Mouse (Mus musculus): ENCODE measurements at regions not wholly inside any gene's neighbourhood (a gene's known extent, or its start where the extent isn't known, plus 50 kb on each side); places are given as distances from the start of the nearest gene placed in this dataset.

DNA sequence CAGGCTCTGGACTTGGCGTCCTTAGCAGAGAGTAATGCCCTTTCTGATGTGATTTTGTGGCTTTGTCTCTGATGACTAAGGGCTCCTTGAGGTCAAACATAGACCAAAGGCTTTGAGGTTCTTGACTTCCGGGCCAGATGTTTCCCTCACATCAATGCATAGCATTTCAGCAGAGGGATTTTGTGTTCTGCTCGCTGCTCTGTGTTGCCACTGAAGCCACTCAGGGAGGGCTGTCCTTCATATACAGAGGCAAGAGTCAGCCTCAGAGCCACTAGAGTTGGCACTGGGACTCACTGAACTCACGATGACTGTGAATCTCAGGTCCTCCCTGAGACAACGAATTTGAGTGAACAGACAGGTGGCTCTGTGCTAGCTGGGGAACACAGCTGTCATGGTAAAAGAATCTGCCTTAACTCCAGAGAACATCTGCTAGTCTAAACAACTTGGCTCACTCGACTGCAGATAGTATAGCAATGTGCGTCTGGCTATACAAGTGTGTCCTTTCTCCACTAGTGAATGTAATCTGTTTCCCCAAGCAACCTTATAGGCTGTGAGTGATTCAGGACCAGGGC is 74.3 kb downstream of the Gp2 start:
- Histone ChIP-seq H3K27ac (no peak overlapping the region), H3K9me3 (no peaks in the 10 kb centered on the region), H3K27me3 (ENCODE audit: poor library complexity, severe bottlenecking) (no peaks in the 10 kb centered on the region), H3K4me1 (no peaks in the 10 kb centered on the region), H3K36me3 (replicated peaks) (no peaks in the 10 kb centered on the region), H3K4me3 (no peak overlapping the region)
- 86% methylated on average over 7 of the region's 7 CpGs for WGBS
- DNase-seq (ENCODE audit: extremely low spot score, low spot score) = no peak

GRCm38 (mm10) chr7:119379935-119380334 is 79.2 kb downstream of the Gp2 start:
- no peak for DNase-seq (ENCODE audit: extremely low spot score, low spot score)
- Histone ChIP-seq H3K27ac (no peak overlapping the region), H3K9me3 (peaks cover 4% of the 10 kb centered on the region; the same call in 1 of the 2 replicates), H3K4me1 (0 out of 2 replicates have a peak, but pooled peaks cover 1% of the 10 kb centered on the region), H3K4me3 (no peak overlapping the region), H3K27me3 (ENCODE audit: poor library complexity, severe bottlenecking) (no peaks in the 10 kb centered on the region), H3K36me3 (replicated peaks) (no peaks in the 10 kb centered on the region)
- 83% methylated on average over 3 of the region's 3 CpGs for WGBS

- peaks cover 60% of the 10 kb centered on the region for H3K27me3 ChIP-seq (ENCODE audit: poor library complexity, severe bottlenecking)
- DNase-seq (ENCODE audit: extremely low spot score, low spot score) = no peak
- H3K4me1 ChIP-seq = peaks cover 23% of the 10 kb centered on the region
- WGBS = 38% methylated on average over 1 of the region's 1 CpGs
- H3K9me3 ChIP-seq = no peaks in the 10 kb centered on the region
- H3K27ac ChIP-seq = no peak overlapping the region
- H3K4me3 ChIP-seq = no peak overlapping the region
- H3K36me3 ChIP-seq (replicated peaks) = no peaks in the 10 kb centered on the region
Measured at GRCm38 (mm10) chr7:119364268-119364596, 94.9 kb downstream of the Gp2 start.

DNA sequence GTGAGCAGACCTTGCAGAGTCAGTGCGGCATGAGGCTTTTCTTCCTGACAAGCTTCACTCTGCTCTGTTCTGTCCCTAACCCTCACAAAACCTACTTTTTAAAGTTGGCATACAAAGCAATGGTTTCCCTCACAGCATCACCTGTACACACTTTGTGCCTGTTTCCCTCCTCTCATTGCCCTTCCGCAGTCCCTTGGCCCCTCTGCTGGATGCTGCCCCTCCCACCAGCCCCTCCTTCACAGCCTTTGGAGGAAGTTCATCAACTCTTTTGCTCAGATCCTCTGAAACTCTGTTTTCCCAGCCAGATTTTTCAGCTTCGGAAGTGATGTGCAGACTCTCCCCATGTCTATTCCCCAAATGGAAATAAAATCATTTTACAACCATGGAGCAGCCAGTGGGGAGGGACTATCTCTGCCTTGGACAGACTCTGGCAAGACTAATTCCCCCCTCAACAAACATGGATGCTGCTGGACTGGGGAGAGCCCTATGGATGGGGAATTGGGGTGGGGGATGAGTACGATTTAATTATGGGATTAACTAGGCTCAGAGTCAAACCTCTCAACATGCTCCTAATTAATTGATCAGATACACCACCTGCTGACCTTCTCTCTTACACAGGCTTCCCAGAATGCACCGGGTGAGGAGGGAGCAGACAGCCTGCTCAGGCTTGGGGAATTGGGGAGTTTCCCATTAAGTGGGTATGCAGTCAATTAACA is 95.4 kb downstream of the Gp2 start:
- peaks cover 23% of the 10 kb centered on the region for H3K4me1 ChIP-seq
- H3K36me3 ChIP-seq (replicated peaks) = no peaks in the 10 kb centered on the region
- peaks cover 60% of the 10 kb centered on the region for H3K27me3 ChIP-seq (ENCODE audit: poor library complexity, severe bottlenecking)
- 29% methylated on average over 5 of the region's 5 CpGs for WGBS
- peak; percentile 42 for DNase-seq (ENCODE audit: extremely low spot score, low spot score)
- no peak overlapping the region for H3K27ac ChIP-seq
- H3K4me3 ChIP-seq = no peak overlapping the region
- no peaks in the 10 kb centered on the region for H3K9me3 ChIP-seq

DNA sequence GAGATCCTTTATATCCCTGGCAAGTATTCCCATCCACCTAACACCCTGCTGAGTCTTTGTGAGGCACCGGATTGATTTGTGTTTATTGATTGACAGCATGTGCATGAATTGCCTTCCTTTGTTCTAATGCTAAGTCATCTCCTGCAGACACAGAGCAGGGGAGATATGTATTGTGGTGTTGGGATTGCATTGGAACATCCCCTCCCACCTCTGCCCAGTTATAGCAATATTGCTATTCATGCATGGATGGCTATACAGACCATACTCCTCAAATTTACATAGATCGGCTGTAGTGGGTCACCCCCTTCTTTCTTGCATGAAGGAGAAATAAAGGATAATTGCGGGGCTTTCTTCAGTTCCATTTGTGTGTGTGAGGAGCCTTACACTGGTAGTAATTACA is 101.7 kb downstream of the Gp2 start:
- H3K4me3 ChIP-seq = no peak overlapping the region
- no peaks in the 10 kb centered on the region for H3K36me3 ChIP-seq (replicated peaks)
- no peaks in the 10 kb centered on the region for H3K9me3 ChIP-seq
- peaks cover 17% of the 10 kb centered on the region for H3K4me1 ChIP-seq
- DNase-seq (ENCODE audit: extremely low spot score, low spot score) = no peak
- H3K27me3 ChIP-seq (ENCODE audit: poor library complexity, severe bottlenecking) = peaks cover 34% of the 10 kb centered on the region
- H3K27ac ChIP-seq = no peak overlapping the region
- WGBS = 45% methylated on average over 3 of the region's 3 CpGs

DNA sequence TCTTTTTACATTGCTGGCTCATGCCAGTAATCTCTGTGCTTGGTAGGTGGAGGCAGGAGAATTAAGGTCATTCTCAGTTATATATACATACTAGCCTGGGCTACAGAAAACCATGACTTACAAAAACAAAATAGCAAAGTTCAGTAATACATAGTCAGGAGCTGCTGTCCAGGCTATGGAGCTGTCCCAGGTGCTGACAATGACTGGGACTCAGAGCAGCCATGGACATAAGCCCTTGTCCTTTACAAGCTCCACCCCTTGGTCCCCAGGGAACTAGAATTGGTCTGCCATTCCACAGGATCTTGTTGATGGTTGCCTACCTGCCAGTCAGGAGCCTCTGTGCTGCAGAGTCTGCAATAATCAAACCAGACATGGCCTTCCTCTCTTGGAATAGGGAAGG is 102.8 kb downstream of the Gp2 start:
- Histone ChIP-seq H3K36me3 (replicated peaks) (no peaks in the 10 kb centered on the region), H3K27me3 (ENCODE audit: poor library complexity, severe bottlenecking) (peaks cover 25% of the 10 kb centered on the region), H3K27ac (no peak overlapping the region), H3K9me3 (no peaks in the 10 kb centered on the region), H3K4me3 (no peak overlapping the region), H3K4me1 (peaks cover 17% of the 10 kb centered on the region)
- DNase-seq (ENCODE audit: extremely low spot score, low spot score) = peak; percentile 28

- WGBS = 91% methylated on average over 12 of the region's 12 CpGs
- H3K9me3 ChIP-seq = no peaks in the 10 kb centered on the region
- H3K4me1 ChIP-seq = peaks cover 10% of the 10 kb centered on the region
- no peak overlapping the region for H3K4me3 ChIP-seq
- no peaks in the 10 kb centered on the region for H3K27me3 ChIP-seq (ENCODE audit: poor library complexity, severe bottlenecking)
- H3K36me3 ChIP-seq (replicated peaks) = no peaks in the 10 kb centered on the region
- H3K27ac ChIP-seq = no peak overlapping the region
- DNase-seq (ENCODE audit: extremely low spot score, low spot score) = no peak
Measured at GRCm38 (mm10) chr7:119352571-119352970, 106.5 kb downstream of the Gp2 start.

- no peak for DNase-seq (ENCODE audit: extremely low spot score, low spot score)
- no peaks in the 10 kb centered on the region for H3K4me1 ChIP-seq
- H3K27me3 ChIP-seq (ENCODE audit: poor library complexity, severe bottlenecking) = no peaks in the 10 kb centered on the region
- no peak overlapping the region for H3K4me3 ChIP-seq
- H3K27ac ChIP-seq = no peak overlapping the region
- no peaks in the 10 kb centered on the region for H3K36me3 ChIP-seq (replicated peaks)
- H3K9me3 ChIP-seq = no peaks in the 10 kb centered on the region
- 86% methylated on average over 1 of the region's 1 CpGs for WGBS
Measured at GRCm38 (mm10) chr7:119350641-119351040, 108.4 kb downstream of the Gp2 start.

DNA sequence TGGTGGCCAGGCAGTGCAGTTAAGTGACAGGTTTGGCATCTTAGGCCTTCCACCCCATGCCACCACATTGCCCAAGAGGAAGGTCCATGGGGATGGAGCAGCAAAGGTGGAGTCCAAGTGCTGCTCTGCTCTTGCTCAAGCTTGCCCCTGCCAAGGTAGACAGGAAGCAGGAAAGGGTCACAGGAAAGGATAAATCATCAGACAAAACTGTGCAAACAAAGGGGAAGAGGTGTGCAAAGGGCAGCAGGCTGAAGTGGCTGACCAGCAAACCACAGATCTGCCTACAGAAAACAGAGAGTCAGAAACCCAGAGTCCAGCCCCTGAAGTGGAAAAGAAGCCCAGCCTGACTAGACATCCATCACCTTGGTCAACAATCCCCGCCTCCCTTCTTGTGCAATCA is 115.7 kb downstream of the Gp2 start:
- Histone ChIP-seq H3K36me3 (replicated peaks) (no peaks in the 10 kb centered on the region), H3K4me1 (no peaks in the 10 kb centered on the region), H3K9me3 (no peaks in the 10 kb centered on the region), H3K27me3 (ENCODE audit: poor library complexity, severe bottlenecking) (peaks cover 6% of the 10 kb centered on the region; the same call in 1 of the 2 replicates), H3K27ac (no peak overlapping the region), H3K4me3 (no peak overlapping the region)
- 86% methylated on average over 1 of the region's 1 CpGs for WGBS
- DNase-seq (ENCODE audit: extremely low spot score, low spot score) = no peak

DNA sequence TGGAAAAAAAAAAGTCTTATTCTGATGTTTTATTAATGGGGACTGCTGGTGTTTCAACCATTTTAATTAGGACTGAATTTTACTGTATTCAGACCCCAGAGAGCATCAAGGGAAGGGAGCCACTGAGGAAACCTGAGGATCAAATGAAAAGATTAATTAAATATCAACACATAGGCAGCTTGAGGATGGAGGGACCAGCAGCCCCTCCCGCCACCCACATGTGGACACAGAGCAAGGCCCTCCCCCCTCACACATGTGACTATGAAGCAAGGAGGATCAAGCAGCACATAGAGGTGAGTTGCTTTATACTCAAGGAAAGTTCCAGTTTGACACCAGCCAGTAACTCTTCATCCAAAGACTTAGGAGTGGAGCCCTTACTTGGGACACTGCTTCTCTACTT is 126.0 kb downstream of the Gp2 start:
- H3K9me3 ChIP-seq = no peaks in the 10 kb centered on the region
- H3K4me3 ChIP-seq = no peak overlapping the region
- no peak overlapping the region for H3K27ac ChIP-seq
- no peak for DNase-seq (ENCODE audit: extremely low spot score, low spot score)
- peaks cover 63% of the 10 kb centered on the region for H3K27me3 ChIP-seq (ENCODE audit: poor library complexity, severe bottlenecking)
- no peaks in the 10 kb centered on the region for H3K36me3 ChIP-seq (replicated peaks)
- peaks cover 18% of the 10 kb centered on the region for H3K4me1 ChIP-seq
- WGBS = 81% methylated on average over 1 of the region's 1 CpGs

DNA sequence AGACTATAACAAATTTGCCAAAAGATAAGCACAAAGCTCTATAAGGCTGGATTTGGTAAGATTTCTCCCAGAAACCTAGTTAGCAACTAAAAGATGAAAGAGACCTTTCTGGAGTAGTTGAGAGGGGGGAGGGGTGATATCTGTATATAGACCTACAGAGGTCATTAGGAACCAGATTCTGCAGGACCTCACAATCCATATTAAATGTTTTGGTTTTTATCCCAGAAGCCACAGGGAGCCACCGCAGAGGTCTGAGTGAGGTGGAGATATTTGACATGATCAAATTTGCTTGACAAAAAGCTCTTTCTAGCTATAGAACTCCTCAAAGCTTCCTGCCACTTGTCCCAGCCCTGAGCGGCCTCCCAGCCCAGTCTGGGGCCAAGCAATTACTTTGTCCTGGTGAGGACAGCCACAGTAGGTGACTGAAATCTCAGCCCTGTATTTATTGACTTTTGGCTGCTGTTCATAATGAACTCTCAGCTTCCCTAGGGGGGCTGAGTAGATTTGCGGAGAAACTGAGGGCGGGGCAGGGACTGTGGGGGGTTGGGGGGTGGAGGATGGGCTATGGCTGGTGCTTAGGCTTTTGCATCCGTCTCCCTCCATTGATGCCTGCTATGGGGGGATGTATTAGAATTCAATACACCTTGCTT is 128.5 kb downstream of the Gp2 start:
- WGBS = 4% methylated on average over 5 of the region's 5 CpGs
- no peak overlapping the region for H3K4me3 ChIP-seq

GRCm38 (mm10) chr7:119296307-119296706 is 111.9 kb upstream of the Gpr139 start:
- no peak for DNase-seq (ENCODE audit: extremely low spot score, low spot score)
- Histone ChIP-seq H3K4me1 (no peaks in the 10 kb centered on the region), H3K9me3 (no peaks in the 10 kb centered on the region), H3K4me3 (no peak overlapping the region), H3K36me3 (replicated peaks) (no peaks in the 10 kb centered on the region), H3K27ac (no peak overlapping the region), H3K27me3 (ENCODE audit: poor library complexity, severe bottlenecking) (no peaks in the 10 kb centered on the region)
- 58% methylated on average over 4 of the region's 4 CpGs for WGBS

More for the DNA sequence above, 128.5 kb downstream of the Gp2 start:
- peaks cover 18% of the 10 kb centered on the region for H3K4me1 ChIP-seq
- H3K27ac ChIP-seq = no peak overlapping the region
- no peaks in the 10 kb centered on the region for H3K36me3 ChIP-seq (replicated peaks)
- H3K9me3 ChIP-seq = no peaks in the 10 kb centered on the region
- peak; percentile 16 for DNase-seq (ENCODE audit: extremely low spot score, low spot score)
- H3K27me3 ChIP-seq (ENCODE audit: poor library complexity, severe bottlenecking) = peaks cover 79% of the 10 kb centered on the region

- Histone ChIP-seq H3K27ac (no peak overlapping the region), H3K9me3 (no peaks in the 10 kb centered on the region), H3K4me3 (no peak overlapping the region), H3K4me1 (no peaks in the 10 kb centered on the region), H3K27me3 (ENCODE audit: poor library complexity, severe bottlenecking) (no peaks in the 10 kb centered on the region), H3K36me3 (replicated peaks) (no peaks in the 10 kb centered on the region)
- no peak for DNase-seq (ENCODE audit: extremely low spot score, low spot score)
- WGBS = 79% methylated on average over 2 of the region's 2 CpGs
Measured at GRCm38 (mm10) chr7:119291442-119291841, 107.0 kb upstream of the Gpr139 start.

Data from forebrain, embryonic 10.5 days (tissue).